Mouse (Mus musculus): ENCODE measurements around the gene Olfr638.

- TF ChIP-seq CTCF (IDR thresholded peaks at IDR 0.05; ENCODE audit: borderline replicate concordance, insufficient read depth, low read length) (no peak), POLR2A (IDR thresholded peaks at IDR 0.05; ENCODE audit: low read depth, low read length) (no peak)
Observed at GRCm38 (mm10) chr7:103998446-103998845, at the start of gene Olfr638.

Data from embryonic fibroblast, embryonic 13.5 days (primary cell).